Mouse (Mus musculus) thymus, postnatal 0 days (tissue): Measurements from ENCODE around the gene Zc3h12c. TPM values are rescaled to one million over a fixed set of nuclear protein-coding genes. Genes with fewer than 3 reads are reported as not detected.

Source experiments
- DNase-seq: peaks from one replicate; pipeline ENCODE4 v3.0.0-alpha.2; 2015; ENCODE audit warnings: low spot score
- polyA plus RNA-seq: library from polyadenylated mRNA; unstranded; fragments of >200 nt; fragmentation: Nextera tagmentation; extraction: Ambion mirVana; gene quantifications from 2 replicates; pipeline ENCODE4 v1.2.1, GENCODE M21; 2015

The Zc3h12c gene
- polyA plus RNA-seq, 1 experiment from 2014 or later, result 1.6 TPM

DNA sequence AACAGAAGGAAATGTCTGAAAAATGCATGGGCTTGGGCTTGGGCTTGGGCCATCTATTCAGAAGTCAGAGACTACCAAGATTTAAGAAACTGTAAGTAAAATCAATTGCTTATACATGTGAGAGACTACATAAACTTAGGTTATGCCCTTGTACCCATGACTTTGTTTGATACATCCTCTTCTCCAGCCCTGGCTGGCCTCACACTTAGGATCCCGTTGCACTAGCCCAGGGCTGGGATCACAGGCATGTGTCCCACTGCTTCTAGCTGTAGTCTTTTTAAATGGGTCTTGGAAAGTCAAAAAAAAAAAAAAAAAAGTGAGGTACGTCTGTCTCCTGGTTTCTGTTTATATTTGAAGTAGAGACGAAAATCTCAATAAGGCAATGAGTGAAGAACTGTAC, 1.3 kb downstream of the Zc3h12c start:
- DNase-seq, result no peak

GRCm38 (mm10) chr9:52165706-52166090, 2.7 kb downstream of the Zc3h12c start:
- DNase-seq, result no peak

DNA sequence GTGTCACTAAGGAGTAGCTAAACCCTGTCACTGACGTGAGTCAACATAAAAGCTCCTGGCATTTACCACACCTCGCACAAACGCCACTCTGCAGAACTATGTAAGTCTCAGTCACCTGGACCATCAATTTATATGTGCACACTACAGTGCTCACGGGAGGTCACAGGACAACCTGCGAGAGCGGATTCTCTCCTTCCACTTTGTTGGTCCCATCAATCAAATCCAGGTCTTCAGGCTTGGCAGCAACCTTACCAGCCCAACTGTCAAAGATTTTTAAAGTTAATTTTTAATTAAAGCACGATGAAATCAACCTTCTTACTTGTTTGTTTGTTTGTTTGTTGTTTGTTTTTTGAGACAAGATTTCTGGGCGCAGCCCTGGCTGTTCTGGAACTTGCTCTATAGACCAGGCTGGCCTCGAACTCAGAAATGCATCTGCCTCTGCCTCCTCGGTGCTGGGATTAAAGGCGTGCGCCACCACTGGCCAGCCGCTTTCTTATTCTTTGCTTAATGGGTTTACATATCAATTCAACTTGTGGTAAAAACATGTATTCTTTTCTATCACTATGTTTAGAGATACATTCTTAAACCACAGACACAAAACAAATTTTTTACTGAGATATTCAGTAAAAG, 3.2 kb downstream of the Zc3h12c start:
- DNase-seq, result no peak

DNA sequence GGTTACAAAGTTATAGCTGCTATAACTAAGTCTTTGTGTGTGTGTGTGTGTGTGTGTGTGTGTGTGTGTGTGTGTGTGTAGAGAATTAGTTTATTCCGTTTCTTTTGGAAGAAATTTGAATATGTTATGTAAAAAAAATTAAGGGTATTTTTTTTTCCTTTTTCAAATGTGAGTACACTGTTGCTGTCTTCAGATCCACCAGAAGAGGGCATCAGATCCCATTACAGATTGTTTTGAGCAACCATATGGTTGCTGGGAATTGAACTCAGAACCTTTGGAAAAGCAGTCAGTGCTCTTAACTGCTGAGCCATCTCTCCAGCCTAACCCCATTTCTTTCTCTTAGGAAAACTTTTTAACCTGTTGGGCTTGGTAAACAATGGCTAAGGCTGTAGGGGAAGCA, 7.9 kb downstream of the Zc3h12c start:
- no peak for DNase-seq

DNA sequence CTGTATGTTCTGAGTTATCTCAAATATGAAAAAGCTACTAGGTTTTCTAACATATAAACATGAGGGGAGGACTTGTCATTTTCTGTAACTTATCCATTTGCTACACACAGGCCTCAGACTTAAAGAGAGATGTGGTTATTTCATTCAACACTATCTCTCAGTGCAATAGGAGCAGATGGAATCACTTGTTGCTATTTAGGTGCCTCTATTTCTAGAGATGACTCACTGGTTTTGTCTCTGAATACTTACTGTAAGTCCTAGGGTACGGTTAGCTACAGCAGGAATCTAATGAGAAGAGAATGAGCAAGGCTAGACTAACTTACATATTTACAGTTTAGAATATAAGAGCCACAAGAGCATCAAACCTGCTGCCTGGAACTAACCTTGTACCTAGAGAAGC, 9.8 kb downstream of the Zc3h12c start:
- no peak for DNase-seq

GRCm38 (mm10) chr9:52155417-52155816, 13.0 kb downstream of the Zc3h12c start:
- no peak for DNase-seq

DNA sequence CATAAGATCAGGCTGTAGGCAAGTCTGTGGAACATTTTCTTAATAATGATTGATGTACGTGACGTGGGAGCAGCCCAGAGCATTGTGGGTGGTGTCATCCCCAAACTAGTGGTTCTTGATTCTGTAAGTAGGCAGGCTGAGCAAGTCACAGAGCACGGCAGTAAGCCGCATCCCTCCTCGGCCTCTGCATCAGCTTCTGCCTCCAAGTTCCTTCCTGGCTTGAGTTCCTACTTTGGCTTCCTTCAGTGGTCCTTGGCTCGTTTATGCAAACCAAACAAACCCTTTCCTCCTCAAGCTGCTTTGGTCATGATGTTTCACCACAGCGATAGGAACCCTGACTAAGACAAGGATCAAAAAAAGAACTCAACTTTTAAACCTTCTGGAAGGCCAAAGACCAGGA, 14.1 kb downstream of the Zc3h12c start:
- no peak for DNase-seq

DNA sequence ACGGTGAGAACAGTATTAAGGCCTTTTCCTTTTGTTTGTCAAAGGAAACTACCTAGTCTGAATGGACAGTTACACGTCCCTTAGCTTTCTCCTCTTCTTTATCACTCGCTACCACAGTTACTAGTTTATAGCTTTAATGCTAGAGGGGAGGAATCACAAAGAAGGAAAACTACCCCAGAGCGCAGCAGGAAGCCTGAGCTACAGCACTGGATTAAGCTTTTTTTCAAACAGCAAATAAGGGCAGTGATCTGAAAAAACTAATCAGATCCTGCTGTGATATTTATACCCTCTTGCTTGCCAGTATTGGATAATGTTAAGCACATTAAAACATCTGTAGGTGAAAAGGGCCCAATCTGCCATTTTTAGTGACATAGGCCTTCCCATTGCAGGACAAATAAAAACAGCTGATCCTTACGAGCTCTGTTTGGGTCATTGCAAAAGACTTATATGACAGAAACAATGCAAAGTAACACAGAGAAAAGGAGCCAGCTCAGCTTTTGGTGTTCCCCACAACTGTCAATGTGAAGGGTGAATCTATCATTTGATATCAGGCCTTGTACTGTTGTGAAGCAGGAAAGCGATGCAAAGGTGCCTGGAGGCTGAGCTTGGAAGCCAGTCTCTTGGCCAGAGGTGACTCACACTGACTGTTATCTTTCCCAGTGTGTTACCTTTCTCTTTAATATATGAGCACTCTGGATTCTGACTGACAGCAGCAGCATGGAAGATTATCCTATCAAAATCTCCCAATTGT, 16.1 kb downstream of the Zc3h12c start:
- DNase-seq, result no peak

DNA sequence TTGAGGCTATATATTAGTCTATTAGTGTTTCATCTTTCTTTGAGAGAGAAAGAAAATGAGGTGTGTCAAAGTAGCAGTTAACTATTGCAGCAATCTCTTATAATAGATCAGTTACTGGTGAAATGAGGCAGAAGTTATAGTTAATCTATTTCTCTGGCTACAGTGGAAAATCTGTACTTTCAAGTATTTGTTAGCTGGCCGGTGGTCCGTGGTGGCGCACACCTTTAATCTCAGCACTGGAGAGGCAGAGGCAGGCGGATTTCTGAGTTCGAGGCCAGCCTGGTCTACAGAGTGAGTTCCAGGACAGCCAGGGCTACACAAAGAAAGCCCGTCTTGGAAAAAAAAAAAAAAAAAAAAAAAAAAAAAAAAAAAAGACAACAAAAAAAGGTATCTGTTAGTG, 18.6 kb downstream of the Zc3h12c start:
- DNase-seq, result no peak

GRCm38 (mm10) chr9:52149286-52149685, 19.1 kb downstream of the Zc3h12c start:
- no peak for DNase-seq

DNA sequence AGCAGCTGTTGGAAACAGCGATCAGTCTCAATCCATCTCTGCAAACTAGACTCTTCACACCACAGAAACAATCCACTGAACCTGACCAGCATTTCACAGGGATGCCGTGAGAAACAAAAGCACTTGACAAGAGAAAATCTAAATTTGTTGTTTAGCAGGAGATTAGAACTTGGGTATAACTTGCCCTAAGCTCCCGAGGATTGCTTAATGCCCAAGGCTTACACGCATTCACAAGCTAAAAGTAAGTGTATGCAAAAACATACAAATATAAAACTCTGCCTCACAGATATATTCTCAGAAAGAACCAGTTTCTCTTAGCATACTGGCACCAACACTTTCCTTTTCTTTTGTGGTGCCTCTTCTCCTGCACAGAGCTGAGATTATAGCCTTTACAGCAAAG, 19.5 kb downstream of the Zc3h12c start:
- DNase-seq, result no peak

- DNase-seq, result no peak
Observed at GRCm38 (mm10) chr9:52148311-52148710, 20.1 kb downstream of the Zc3h12c start.

DNA sequence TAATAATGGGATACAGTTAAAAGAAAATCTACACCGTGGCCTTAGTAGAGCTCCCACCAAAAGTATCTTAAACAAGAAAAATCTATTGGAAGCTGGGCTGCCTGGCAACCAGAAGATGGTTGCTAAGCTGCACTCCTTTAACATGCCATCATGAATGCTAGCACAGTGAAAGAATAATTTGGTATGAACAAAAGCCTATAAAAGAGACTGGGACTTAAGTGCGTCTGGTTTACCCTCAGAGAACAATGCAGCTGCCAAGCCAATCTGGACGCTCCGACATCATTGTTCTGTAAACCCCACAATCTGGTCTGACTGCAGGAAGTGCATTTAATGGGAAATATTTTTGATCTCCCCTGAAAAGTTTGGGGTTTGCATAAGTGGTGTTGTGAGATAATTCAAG, 22.1 kb downstream of the Zc3h12c start:
- no peak for DNase-seq

DNA sequence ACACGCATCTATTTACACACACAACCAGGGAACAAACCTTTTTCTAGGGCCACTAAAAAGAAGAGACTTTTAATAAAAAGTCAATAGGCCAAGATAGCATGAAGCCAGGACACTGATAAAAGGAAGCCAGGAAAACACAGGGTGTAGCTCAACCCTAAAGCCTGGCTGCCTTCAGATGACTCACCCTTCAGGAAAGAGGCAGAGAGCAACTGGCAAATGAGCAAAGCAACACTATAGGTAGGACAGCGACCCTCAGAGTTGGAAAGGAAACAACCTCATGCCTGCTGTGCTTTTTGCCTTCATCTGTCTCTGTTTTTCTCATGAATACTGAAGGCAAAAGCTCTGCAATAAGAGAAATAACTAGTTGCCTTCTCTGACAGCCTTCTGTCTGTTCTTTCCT, 35.6 kb downstream of the Zc3h12c start:
- DNase-seq, result no peak

GRCm38 (mm10) chr9:52130348-52130747, 38.0 kb downstream of the Zc3h12c start:
- DNase-seq, result no peak

DNA sequence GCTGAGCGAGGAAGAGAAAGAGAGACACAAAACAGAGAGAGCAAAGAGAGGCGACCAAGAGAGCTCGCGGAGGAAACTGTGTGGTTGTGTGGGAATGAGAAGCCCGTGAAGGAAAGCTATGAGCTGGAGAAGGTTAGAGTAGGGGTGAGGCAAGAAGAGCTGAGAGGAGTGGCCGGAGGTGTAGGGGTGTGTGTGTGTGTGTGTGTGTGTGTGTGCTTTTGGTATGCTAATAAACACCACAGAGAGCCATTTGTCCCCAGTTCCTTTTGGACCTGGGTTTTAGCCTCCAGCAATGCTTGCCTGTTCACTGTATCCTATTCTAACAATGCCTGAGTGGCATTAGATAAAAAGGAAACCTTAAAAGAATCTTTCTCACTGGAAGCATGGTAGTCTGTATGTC, 43.1 kb downstream of the Zc3h12c start:
- no peak for DNase-seq

- no peak for DNase-seq
Observed at GRCm38 (mm10) chr9:52119212-52119611, 49.2 kb downstream of the Zc3h12c start.

DNA sequence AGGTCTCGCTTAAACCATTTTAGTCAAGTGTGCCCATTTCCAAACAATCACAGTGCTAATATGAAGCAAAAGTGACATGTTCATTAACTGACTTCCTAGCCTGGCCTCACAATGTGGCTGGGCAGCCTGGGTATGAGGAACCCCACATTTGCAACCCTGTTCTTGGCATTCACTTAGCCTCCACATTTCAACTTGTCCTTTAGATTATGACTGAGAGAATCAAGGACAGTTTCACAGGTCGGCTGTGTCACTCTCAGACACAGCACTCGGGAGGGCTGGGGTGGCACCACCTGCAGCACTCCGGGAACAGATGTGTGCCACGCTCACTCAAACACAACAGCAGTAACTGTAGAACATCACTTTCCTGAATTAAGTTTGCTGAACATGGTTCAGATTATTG, 55.3 kb downstream of the Zc3h12c start:
- no peak for DNase-seq

- DNase-seq, result no peak
Observed at GRCm38 (mm10) chr9:52110738-52111137, 57.6 kb downstream of the Zc3h12c start.

DNA sequence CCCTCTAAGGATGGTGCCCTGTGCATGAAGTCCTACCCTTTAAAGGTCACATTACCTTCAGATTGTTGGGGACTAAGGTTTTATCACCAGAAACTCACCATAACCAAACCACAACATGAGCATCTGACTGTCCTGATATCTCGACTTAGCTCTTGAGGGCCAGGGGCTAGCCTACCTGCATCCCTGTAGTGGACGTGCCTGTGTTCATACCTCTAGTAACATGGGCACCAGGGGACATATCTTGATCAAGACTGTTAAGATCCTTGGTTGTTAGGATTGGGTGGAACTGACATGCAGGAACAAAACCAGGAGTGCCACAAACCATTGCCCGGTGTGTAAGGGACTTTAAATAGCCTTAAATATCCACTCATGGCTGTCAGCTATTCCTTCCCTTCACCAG, 61.2 kb downstream of the Zc3h12c start:
- DNase-seq, result no peak

GRCm38 (mm10) chr9:52105423-52105822, 62.9 kb downstream of the Zc3h12c start:
- no peak for DNase-seq

DNA sequence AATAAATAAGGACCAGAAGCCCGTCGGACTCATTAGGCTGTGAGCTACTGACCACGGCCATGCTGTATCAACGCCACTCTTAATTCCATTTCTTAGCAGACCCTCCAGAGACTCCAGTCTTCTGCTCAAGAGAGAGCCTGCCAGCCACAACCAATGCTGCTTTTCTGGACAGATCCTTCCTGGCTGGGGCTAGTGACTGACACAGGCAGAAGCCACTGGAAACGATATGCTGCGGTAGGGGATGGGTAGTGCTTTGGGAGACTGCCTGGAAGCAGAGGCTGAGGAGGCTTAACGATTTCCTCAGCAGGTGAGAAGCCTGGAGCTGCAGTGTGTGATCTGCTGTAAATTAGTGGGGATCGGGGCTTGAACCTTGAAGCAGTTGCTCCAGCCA, 64.2 kb downstream of the Zc3h12c start:
- no peak for DNase-seq
